Mouse (Mus musculus) ES-Bruce4 (cell line): Measurements from ENCODE around the gene Eif1ad. TPM values are rescaled to one million over a fixed set of nuclear protein-coding genes. Genes with fewer than 3 reads are reported as not detected.

Experiments
- H3K27ac ChIP-seq: 2 replicates; pipeline ENCODE4 v1.5.1; 2012; ENCODE audit warnings: low read length, inconsistent platforms; ENCODE audit not compliant: insufficient read depth
- H3K27me3 ChIP-seq: 2 replicates; pipeline ENCODE4 v1.6.1; 2012; ENCODE audit warnings: mild to moderate bottlenecking, low read length, inconsistent platforms; ENCODE audit not compliant: control insufficient read depth, poor library complexity, insufficient read depth, severe bottlenecking
- H3K36me3 ChIP-seq: 2 replicates; pipeline ENCODE4 v1.6.1; 2012; ENCODE audit warnings: inconsistent platforms, mild to moderate bottlenecking, low read length, moderate library complexity; ENCODE audit not compliant: control insufficient read depth, poor library complexity, insufficient read depth, severe bottlenecking
- H3K4me1 ChIP-seq: one replicate; pipeline ENCODE4 v1.8.1; 2011; ENCODE audit warnings: low read length; ENCODE audit not compliant: control insufficient read depth, insufficient read depth
- H3K4me3 ChIP-seq: 2 replicates; pipeline ENCODE4 v1.5.1; 2011; ENCODE audit warnings: low read depth, mild to moderate bottlenecking, low read length
- H3K9ac ChIP-seq: 2 replicates; pipeline ENCODE4 v1.6.1; 2012; ENCODE audit warnings: low read depth, mild to moderate bottlenecking, inconsistent platforms; ENCODE audit not compliant: poor library complexity, severe bottlenecking
- H3K9me3 ChIP-seq: replicated peaks from 2 replicates; pipeline ENCODE4 v1.6.1; 2012; ENCODE audit warnings: mild to moderate bottlenecking, low read length, inconsistent platforms; ENCODE audit not compliant: control insufficient read depth, poor library complexity, insufficient read depth, severe bottlenecking
- CTCF ChIP-seq: IDR thresholded peaks from one replicate; pipeline ENCODE4 v1.8.1; 2011; ENCODE audit warnings: low read depth, low read length
- EP300 ChIP-seq: IDR thresholded peaks from 2 replicates; pipeline ENCODE4 v1.6.1; 2011; ENCODE audit warnings: low read depth, low read length; ENCODE audit not compliant: insufficient read depth
- POLR2A ChIP-seq: IDR thresholded peaks from one replicate; pipeline ENCODE4 v1.8.1; 2011; ENCODE audit warnings: low read length; ENCODE audit not compliant: insufficient read depth
- polyA plus RNA-seq: library from polyadenylated mRNA; stranded (reverse); fragments of >200 nt; gene quantifications from 2 replicates; pipeline ENCODE4 v1.2.4, GENCODE M21; 2011; ENCODE audit warnings: low read depth; ENCODE audit not compliant: missing spikeins, insufficient read depth, insufficient read length

Gene Eif1ad
- polyA plus RNA-seq, 1 experiment, result 36.6 TPM

DNA sequence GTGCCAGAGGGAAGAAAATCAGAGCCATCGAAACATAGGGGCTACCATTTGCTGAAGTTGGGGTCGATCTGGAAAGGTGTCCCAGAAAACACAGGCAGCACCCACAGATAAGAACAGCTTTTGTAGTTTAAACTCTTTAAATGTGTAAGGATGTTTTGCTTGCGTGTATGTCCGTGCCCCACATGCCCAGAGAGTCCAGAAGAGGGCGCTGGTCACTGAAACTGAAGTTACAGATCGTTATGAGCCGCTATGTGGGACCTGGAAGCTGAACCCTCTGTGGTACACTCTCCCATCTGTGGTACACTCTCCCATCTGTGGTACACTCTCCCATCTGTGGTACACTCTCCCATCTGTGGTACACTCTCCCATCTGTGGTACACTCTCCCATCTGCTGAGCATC, 40.6 kb downstream of the Eif1ad start:
- Histone ChIP-seq H3K9ac (peak overlapping the region; percentile 72), H3K36me3 (no peaks in the 10 kb centered on the region), H3K9me3 (no peaks in the 10 kb centered on the region), H3K27ac (peak overlapping the region; percentile 85), H3K4me1 (peaks cover 3% of the 10 kb centered on the region), H3K4me3 (peak overlapping the region; percentile 94), H3K27me3 (no peaks in the 10 kb centered on the region)
- TF ChIP-seq CTCF, result peak; percentile 73
- no peak for TF ChIP-seq POLR2A
- TF ChIP-seq EP300, result no peak

DNA sequence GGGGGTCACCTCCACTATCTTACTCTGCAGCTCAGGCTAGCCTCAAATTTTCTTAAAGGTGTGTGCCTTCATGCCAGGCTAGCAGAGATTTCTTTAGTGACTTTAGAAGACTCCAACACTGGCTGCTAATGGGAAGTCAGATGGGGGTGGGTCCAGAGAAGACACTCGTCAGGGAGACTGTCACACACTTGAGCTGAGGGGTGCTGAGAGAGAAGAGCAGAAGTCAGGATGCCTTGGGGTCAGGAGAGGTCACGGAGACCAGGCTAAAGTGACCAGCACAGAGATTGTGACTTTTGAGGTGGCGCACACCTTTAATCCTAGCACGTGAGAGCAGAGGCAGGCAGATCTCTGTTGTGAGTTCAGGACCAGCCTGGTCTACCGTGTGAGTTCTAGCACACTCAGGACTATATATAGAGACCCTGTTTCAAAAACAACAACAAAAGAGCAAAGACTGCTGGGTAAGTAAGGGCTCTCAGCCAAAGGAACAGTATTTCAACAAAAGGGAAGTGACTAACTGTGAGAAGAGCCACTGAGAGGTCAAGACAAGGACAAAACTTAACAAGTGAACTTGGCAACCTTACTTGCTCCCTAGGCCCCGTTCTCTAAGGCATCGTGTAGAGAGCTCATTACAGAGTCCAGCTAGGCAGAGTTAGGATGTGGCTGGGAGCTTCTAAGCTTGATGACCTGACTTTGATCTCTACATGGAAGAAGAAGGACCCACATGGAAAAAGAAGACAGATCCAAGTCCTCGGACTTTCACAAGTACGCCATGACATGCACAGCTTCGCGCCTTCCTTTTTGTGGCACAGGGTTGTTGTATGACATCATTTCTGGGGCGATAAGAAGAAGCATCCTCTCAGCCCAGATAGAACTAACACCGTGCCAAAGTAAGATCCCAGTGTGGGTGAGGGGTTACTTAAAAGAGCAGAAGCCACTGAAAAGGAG, 41.8 kb downstream of the Eif1ad start:
- Histone ChIP-seq H3K9me3 (no peaks in the 10 kb centered on the region), H3K9ac (no peak overlapping the region), H3K4me3 (no peak overlapping the region), H3K27ac (no peak overlapping the region), H3K4me1 (peaks cover 3% of the 10 kb centered on the region), H3K36me3 (no peaks in the 10 kb centered on the region), H3K27me3 (no peaks in the 10 kb centered on the region)
- TF ChIP-seq POLR2A, result no peak
- no peak for TF ChIP-seq EP300
- no peak for TF ChIP-seq CTCF

DNA sequence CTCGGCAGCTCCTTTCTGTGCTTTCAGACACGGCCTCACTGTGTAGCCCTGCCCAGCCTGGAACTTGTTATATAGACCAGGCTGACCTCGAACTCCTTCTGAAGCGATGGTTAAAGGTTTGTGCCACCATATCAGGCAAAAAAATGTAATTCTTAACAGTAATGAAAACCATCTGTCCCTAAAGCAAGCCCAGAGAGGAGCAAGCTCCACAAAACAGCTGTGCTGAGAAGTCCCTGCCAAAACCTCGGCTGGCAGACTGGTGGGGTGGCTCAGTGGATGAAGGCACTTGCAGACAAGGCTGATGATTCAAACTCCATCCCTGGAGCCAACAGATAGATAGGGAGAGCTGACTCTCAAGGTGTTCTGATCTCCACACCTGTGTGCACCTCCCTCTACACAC, 42.5 kb downstream of the Eif1ad start:
- Histone ChIP-seq H3K36me3 (no peaks in the 10 kb centered on the region), H3K9me3 (no peaks in the 10 kb centered on the region), H3K27me3 (no peaks in the 10 kb centered on the region), H3K4me3 (no peak overlapping the region), H3K9ac (no peak overlapping the region), H3K4me1 (peaks cover 3% of the 10 kb centered on the region), H3K27ac (0 out of 2 replicates have a peak overlapping the region, but pooled peaks have one; percentile 4)
- TF ChIP-seq CTCF (no peak), POLR2A (no peak), EP300 (no peak)

DNA sequence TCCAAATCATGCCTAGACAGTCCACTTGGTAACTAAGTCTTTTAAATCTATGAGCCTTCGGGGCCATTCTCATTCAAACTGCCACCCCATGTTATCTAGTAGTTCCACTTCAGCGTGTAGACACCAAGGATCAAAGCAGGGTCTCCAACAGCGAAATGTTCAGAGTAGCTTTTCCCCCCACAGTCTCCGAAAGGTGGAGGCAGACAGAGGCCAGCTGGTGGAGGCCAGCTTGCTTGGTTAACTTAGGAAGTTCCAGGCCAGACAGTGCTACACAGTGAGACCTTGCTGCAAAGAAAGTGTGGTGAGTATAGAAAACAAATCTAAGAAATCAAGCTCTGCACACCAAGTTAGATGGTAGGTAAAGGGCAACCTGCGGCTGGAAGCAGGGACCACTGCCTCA, 44.1 kb downstream of the Eif1ad start:
- H3K4me3 ChIP-seq, result no peak overlapping the region
- no peak for TF ChIP-seq EP300
- no peak for TF ChIP-seq CTCF
- TF ChIP-seq POLR2A, result no peak
- no peaks in the 10 kb centered on the region for H3K36me3 ChIP-seq

DNA sequence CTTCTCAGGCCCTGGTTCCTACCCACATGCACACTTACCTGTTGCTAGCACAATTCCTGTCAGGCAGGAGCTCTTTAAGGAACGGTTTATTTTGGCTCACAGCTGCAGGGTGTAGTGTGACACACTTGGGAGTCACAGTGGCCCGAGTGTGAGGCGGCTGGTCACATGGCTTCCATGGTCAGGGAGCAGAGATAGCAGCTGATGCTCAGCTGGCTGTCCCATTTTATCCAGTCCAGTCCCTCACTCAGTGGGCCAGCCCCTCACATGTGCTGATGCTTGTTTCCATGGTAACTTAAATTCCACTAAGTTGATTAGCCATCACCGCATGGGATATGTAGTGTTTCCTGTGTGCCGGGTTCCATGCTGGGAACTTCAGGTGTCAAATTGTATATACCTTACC, 45.4 kb downstream of the Eif1ad start:
- no peak overlapping the region for H3K9ac ChIP-seq
- no peak overlapping the region for H3K27ac ChIP-seq
- no peaks in the 10 kb centered on the region for H3K9me3 ChIP-seq
- H3K27me3 ChIP-seq, result no peaks in the 10 kb centered on the region
- no peaks in the 10 kb centered on the region for H3K36me3 ChIP-seq
- peaks cover 3% of the 10 kb centered on the region for H3K4me1 ChIP-seq
- TF ChIP-seq CTCF, result no peak
- TF ChIP-seq POLR2A, result no peak
- no peak for TF ChIP-seq EP300
- no peak overlapping the region for H3K4me3 ChIP-seq

More for the DNA sequence above, 44.1 kb downstream of the Eif1ad start:
- Histone ChIP-seq H3K9ac (no peak overlapping the region), H3K4me1 (peaks cover 3% of the 10 kb centered on the region), H3K27ac (no peak overlapping the region), H3K9me3 (no peaks in the 10 kb centered on the region), H3K27me3 (no peaks in the 10 kb centered on the region)

DNA sequence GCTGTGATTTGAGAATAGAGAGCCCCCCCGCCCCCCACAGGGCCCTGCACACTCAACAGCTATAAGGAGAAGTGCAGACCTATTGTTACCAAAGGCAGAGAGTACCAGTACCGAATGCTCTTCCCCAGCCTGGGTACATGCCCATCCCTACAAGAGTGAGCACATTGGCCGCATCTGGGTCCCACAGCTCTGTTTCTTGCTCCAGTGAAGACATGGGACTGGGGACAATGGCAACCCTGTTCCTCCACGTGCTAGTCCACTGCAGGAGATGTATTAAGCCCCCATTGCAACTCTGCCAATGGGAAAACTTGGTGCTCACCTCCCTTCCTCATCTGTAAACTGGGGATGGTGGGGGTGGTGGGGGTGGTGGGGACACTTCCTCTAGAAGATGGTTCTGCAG, 47.3 kb downstream of the Eif1ad start:
- no peaks in the 10 kb centered on the region for H3K9me3 ChIP-seq
- no peak overlapping the region for H3K4me3 ChIP-seq
- no peaks in the 10 kb centered on the region for H3K36me3 ChIP-seq
- TF ChIP-seq EP300 (no peak), POLR2A (no peak), CTCF (no peak)
- no peak overlapping the region for H3K27ac ChIP-seq
- no peaks in the 10 kb centered on the region for H3K4me1 ChIP-seq
- H3K9ac ChIP-seq, result no peak overlapping the region
- no peaks in the 10 kb centered on the region for H3K27me3 ChIP-seq
